Mouse (Mus musculus): ENCODE data around the gene Ndufa7. TPM values are rescaled to one million over a fixed set of nuclear protein-coding genes. Genes with fewer than 3 reads are reported as not detected.

Ndufa7 gene
- 520 TPM for polyA plus RNA-seq (2014; fragmentation: Illumina TruSeq; extraction: RNeasy Lipid Tissue Mini Kit (QIAGEN cat#74804); ENCODE audit: insufficient read depth, low read depth, low replicate concordance)

DNA sequence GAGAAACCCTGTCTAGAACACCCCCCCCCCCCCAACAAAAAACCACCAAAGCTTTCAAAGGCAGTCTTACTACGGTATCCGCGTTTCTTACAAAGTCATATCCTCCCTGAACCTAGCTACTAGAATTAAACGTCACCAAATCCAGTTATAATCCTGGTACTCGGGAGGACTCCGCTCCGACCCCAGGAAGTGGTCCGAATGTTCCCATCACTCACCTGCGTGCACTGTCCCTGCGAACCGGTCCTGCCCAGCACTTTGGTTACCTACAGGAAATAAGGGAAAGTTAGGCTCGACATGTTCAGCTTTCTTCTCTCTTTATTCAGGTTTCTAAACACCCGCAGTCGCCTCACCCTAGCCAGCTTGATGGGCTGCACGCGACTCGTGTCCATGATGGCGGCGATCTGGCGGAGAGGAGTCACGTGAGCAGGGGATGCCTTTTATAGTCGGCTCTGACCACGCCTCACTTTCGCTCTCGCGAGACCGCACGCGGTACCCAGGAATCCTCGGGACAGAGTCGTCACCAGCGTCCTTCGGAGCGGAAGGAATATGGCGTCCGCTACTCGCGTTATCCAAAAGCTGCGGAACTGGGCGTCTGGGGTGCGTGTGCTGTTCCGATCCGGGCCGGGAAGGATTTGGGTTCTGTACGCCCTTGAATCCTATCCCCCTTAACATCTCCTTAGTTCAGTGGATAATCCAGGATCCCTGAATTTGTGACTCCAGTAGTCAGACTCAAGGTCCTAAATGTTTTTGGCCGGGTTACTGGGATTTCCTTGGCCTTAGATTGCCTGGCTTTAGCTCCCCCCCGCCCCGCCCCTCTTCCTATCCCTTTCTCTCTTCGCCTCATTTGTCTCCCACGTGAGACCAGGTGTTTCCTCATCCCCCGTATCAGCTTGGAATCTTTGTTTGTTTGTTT is at the start of gene Ndufa7, which contains the start of gene Rps28:
Gene Ndufa7 (plus strand): TSS at position 489 of the 913 bp plus-strand sequence.
Gene Rps28 (minus strand): TSS at position 479 of the 913 bp plus-strand sequence.

DNA sequence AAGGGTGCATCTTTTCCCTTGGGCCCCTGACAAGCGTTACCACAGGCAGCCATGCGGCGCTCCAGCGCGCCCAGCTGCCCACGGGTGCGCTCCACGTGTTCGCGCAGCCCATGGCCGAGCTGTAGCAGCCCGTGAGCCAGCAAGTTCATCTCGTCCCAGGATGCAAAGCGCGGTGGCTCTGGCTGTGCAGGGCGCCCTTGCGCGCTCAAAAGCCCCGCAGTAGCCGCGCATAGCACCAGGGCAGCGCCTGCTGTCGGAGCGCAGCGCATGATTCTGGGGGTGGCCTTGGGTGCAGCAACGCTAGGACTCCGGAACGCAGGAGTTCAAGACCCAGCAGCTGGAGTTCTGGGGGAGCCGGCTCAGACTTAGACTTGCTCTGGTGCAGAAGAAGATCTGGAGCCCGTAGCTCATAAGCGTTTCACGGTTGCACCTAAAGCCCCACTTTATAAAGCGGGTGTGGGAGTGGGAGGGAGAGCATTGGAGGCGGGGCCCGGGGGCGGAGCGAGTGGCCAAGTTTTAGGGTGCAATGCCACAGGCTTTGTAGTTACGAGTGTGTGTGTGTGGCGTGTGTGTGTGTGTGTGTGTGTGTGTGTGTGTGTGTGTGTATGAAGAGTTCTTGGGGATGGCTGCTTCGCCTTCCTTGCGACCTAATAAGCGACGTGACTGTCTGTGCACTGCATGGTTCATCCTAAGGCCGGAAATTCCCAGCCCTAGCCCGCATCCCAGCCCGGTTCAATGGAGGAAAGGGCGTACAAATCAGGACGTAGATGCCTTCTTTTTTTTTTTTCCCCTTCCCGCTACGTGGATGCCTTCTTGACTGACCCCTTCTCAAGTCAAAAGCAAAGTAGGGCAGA is 43.0 kb upstream of the Ndufa7 start, which contains the start of gene Angptl4:
Gene Angptl4 (minus strand): TSS at position 707 of the 854 bp plus-strand sequence.

DNA sequence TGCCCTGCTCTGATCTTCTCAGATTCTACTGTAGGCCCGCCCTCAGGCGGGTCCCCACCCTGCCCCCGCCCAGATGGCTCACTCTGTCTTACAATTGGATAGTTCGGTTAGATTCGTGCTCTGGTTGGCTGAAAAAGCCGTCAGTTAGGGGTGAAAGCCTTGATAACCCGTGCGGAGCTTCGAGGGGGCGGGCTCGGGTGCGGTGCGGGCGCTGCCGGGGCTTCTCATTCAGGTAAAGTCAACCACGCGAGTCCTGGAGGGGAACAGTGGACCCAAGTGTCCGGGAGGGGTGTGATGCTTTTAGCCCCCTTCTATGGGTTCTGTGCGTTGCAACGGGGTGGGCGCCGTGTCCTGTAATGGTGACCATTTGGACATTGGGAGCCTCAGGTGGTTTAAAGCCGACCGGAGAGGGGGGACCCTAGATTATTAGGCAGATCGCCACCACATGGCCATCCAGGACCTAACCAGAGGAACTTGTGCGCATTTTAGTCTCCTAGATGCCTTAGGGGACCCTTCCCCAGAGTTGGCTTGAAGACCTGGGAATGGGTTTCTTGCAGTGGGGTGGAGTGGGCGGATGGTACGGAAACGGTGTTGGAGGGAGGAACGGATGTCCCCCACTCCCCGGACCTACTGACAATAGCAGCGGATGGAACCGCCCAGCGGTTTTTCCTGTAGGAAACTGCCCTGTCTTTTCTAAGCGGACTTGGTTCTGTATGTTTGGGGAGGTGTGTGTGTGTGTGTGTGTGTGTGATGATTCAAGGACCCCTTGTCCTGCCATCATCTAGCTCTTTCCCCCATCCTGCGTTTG is 13.8 kb upstream of the Ndufa7 start, which contains the start of gene Kank3:
Gene Kank3 (plus strand): TSS at position 186 of the 808 bp plus-strand sequence.

DNA sequence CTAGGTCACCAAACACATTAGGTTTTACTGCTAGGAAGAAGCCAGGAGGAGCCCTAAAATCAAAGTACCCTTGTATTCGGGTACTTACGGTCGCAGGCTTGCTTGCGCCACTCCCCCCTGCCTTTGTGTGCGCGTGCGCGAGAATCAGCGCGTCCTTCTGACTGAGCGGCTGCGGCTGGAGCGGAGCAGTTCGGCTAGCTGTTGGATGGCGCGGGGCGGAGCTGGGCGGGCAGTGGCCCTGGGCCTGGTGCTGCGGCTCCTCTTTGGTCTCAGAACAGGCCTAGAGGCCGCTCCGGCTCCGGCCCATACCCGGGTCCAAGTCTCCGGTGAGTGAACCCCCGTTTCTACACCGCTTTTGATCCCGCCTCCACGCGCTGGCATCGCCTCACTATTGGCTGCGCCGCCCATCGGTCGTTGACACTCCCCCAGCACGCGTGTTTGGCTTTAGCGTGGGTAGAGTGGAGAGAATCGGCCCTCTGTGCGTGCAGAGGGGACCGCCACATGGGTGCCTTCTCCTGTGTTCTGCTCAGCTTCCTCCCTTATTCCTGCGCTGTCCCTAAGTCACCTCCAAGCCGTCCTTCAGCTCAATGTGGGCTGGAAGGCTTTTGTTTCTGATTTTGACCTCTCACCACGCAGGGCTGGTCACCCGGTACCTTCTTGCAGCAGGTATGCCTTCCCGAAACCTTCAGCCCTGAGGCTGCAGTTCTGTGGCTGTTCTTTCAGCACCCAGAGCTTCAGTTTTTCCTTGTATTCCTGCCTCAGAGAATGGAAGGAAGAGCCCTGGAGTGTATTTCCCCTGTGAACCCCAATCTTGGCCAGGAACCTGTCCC is 18.8 kb downstream of the Ndufa7 start, which contains the start of gene Cd320:
Gene Cd320 (plus strand): TSS at position 126 of the 830 bp plus-strand sequence.

DNA sequence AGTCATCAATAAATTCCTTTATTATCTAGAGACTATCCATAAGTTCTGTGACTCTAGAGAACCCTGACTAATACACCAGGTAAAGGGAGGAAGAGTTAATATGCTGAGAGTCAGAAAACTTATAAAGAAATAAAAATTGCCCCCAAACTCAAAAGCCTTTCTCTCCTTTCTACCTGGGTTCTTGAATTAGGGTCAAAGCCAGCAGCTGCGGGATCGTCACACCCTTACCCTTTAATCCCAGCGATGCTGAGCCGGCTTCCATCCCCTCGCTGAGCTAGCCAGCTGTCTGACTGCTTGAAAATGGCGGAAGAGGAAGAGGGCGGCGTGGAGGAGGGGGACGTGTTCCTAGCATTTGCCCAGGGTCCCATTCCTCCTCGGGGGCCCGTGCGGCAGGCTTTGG is 49.2 kb downstream of the Ndufa7 start, which contains the start of gene Gm7029:
Gene Gm7029 (plus strand): TSS at position 301 of the 400 bp plus-strand sequence.

Other genes with a start within 250 kb of the Ndufa7 start
- gene Zfp414, start 195.5 kb upstream of the Ndufa7 start, polyA plus RNA-seq (2014; fragmentation: Illumina TruSeq; extraction: RNeasy Lipid Tissue Mini Kit (QIAGEN cat#74804); ENCODE audit: insufficient read depth, low read depth, low replicate concordance), result 14.9 TPM
- gene Pram1, start 186.5 kb upstream of the Ndufa7 start, polyA plus RNA-seq (2014; fragmentation: Illumina TruSeq; extraction: RNeasy Lipid Tissue Mini Kit (QIAGEN cat#74804); ENCODE audit: insufficient read depth, low read depth, low replicate concordance), result 1.2 TPM
- 86.6 TPM for gene Hnrnpm, start 137.7 kb upstream of the Ndufa7 start, polyA plus RNA-seq (2014; fragmentation: Illumina TruSeq; extraction: RNeasy Lipid Tissue Mini Kit (QIAGEN cat#74804); ENCODE audit: insufficient read depth, low read depth, low replicate concordance)
- gene March2, start 105.9 kb upstream of the Ndufa7 start, polyA plus RNA-seq (2014; fragmentation: Illumina TruSeq; extraction: RNeasy Lipid Tissue Mini Kit (QIAGEN cat#74804); ENCODE audit: insufficient read depth, low read depth, low replicate concordance), result 99.6 TPM
- gene Rab11b, start 64.0 kb upstream of the Ndufa7 start, polyA plus RNA-seq (2014; fragmentation: Illumina TruSeq; extraction: RNeasy Lipid Tissue Mini Kit (QIAGEN cat#74804); ENCODE audit: insufficient read depth, low read depth, low replicate concordance), result 122 TPM
- gene Angptl4, start 42.7 kb upstream of the Ndufa7 start, polyA plus RNA-seq (2014; fragmentation: Illumina TruSeq; extraction: RNeasy Lipid Tissue Mini Kit (QIAGEN cat#74804); ENCODE audit: insufficient read depth, low read depth, low replicate concordance), result 61.5 TPM
- 178 TPM for gene Kank3, start 14.1 kb upstream of the Ndufa7 start, polyA plus RNA-seq (2014; fragmentation: Illumina TruSeq; extraction: RNeasy Lipid Tissue Mini Kit (QIAGEN cat#74804); ENCODE audit: insufficient read depth, low read depth, low replicate concordance)
- 1,820 TPM for gene Rps28, start within 50 bp of the Ndufa7 start, polyA plus RNA-seq (2014; fragmentation: Illumina TruSeq; extraction: RNeasy Lipid Tissue Mini Kit (QIAGEN cat#74804); ENCODE audit: insufficient read depth, low read depth, low replicate concordance)
- 20.1 TPM for gene Cd320, start 18.5 kb downstream of the Ndufa7 start, polyA plus RNA-seq (2014; fragmentation: Illumina TruSeq; extraction: RNeasy Lipid Tissue Mini Kit (QIAGEN cat#74804); ENCODE audit: insufficient read depth, low read depth, low replicate concordance)
- gene Gm7029, start 49.3 kb downstream of the Ndufa7 start, polyA plus RNA-seq (2014; fragmentation: Illumina TruSeq; extraction: RNeasy Lipid Tissue Mini Kit (QIAGEN cat#74804); ENCODE audit: insufficient read depth, low read depth, low replicate concordance), result not detected
- 0.86 TPM for gene Kifc1, start 66.1 kb downstream of the Ndufa7 start, polyA plus RNA-seq (2014; fragmentation: Illumina TruSeq; extraction: RNeasy Lipid Tissue Mini Kit (QIAGEN cat#74804); ENCODE audit: insufficient read depth, low read depth, low replicate concordance)
- gene Platr17, start 80.6 kb downstream of the Ndufa7 start, polyA plus RNA-seq (2014; fragmentation: Illumina TruSeq; extraction: RNeasy Lipid Tissue Mini Kit (QIAGEN cat#74804); ENCODE audit: insufficient read depth, low read depth, low replicate concordance), result 1.2 TPM
- gene Daxx, start 84.8 kb downstream of the Ndufa7 start, polyA plus RNA-seq (2014; fragmentation: Illumina TruSeq; extraction: RNeasy Lipid Tissue Mini Kit (QIAGEN cat#74804); ENCODE audit: insufficient read depth, low read depth, low replicate concordance), result 19.4 TPM
- gene Tapbp, start 91.3 kb downstream of the Ndufa7 start, polyA plus RNA-seq (2014; fragmentation: Illumina TruSeq; extraction: RNeasy Lipid Tissue Mini Kit (QIAGEN cat#74804); ENCODE audit: insufficient read depth, low read depth, low replicate concordance), result 126 TPM
- gene Zbtb22, start 91.3 kb downstream of the Ndufa7 start, polyA plus RNA-seq (2014; fragmentation: Illumina TruSeq; extraction: RNeasy Lipid Tissue Mini Kit (QIAGEN cat#74804); ENCODE audit: insufficient read depth, low read depth, low replicate concordance), result 18.1 TPM
- gene Rgl2, start 105.0 kb downstream of the Ndufa7 start, polyA plus RNA-seq (2014; fragmentation: Illumina TruSeq; extraction: RNeasy Lipid Tissue Mini Kit (QIAGEN cat#74804); ENCODE audit: insufficient read depth, low read depth, low replicate concordance), result 38.7 TPM
- 90.6 TPM for gene Pfdn6, start 115.8 kb downstream of the Ndufa7 start, polyA plus RNA-seq (2014; fragmentation: Illumina TruSeq; extraction: RNeasy Lipid Tissue Mini Kit (QIAGEN cat#74804); ENCODE audit: insufficient read depth, low read depth, low replicate concordance)
- 8.3 TPM for gene Wdr46, start 116.1 kb downstream of the Ndufa7 start, polyA plus RNA-seq (2014; fragmentation: Illumina TruSeq; extraction: RNeasy Lipid Tissue Mini Kit (QIAGEN cat#74804); ENCODE audit: insufficient read depth, low read depth, low replicate concordance)
- gene B3galt4, start 126.9 kb downstream of the Ndufa7 start, polyA plus RNA-seq (2014; fragmentation: Illumina TruSeq; extraction: RNeasy Lipid Tissue Mini Kit (QIAGEN cat#74804); ENCODE audit: insufficient read depth, low read depth, low replicate concordance), result 5.8 TPM
- gene Vps52, start 131.2 kb downstream of the Ndufa7 start, polyA plus RNA-seq (2014; fragmentation: Illumina TruSeq; extraction: RNeasy Lipid Tissue Mini Kit (QIAGEN cat#74804); ENCODE audit: insufficient read depth, low read depth, low replicate concordance), result 16.3 TPM
- 2,519 TPM for gene Rps18, start 131.4 kb downstream of the Ndufa7 start, polyA plus RNA-seq (2014; fragmentation: Illumina TruSeq; extraction: RNeasy Lipid Tissue Mini Kit (QIAGEN cat#74804); ENCODE audit: insufficient read depth, low read depth, low replicate concordance)
- 1,531 TPM for gene H2-K1, start 175.8 kb downstream of the Ndufa7 start, polyA plus RNA-seq (2014; fragmentation: Illumina TruSeq; extraction: RNeasy Lipid Tissue Mini Kit (QIAGEN cat#74804); ENCODE audit: insufficient read depth, low read depth, low replicate concordance)
- gene Ring1, start 200.1 kb downstream of the Ndufa7 start, polyA plus RNA-seq (2014; fragmentation: Illumina TruSeq; extraction: RNeasy Lipid Tissue Mini Kit (QIAGEN cat#74804); ENCODE audit: insufficient read depth, low read depth, low replicate concordance), result 21.8 TPM
- gene H2-Ke6, start 203.5 kb downstream of the Ndufa7 start, polyA plus RNA-seq (2014; fragmentation: Illumina TruSeq; extraction: RNeasy Lipid Tissue Mini Kit (QIAGEN cat#74804); ENCODE audit: insufficient read depth, low read depth, low replicate concordance), result 90.2 TPM
- 95.6 TPM for gene Slc39a7, start 207.1 kb downstream of the Ndufa7 start, polyA plus RNA-seq (2014; fragmentation: Illumina TruSeq; extraction: RNeasy Lipid Tissue Mini Kit (QIAGEN cat#74804); ENCODE audit: insufficient read depth, low read depth, low replicate concordance)
- gene Rxrb, start 207.2 kb downstream of the Ndufa7 start, polyA plus RNA-seq (2014; fragmentation: Illumina TruSeq; extraction: RNeasy Lipid Tissue Mini Kit (QIAGEN cat#74804); ENCODE audit: insufficient read depth, low read depth, low replicate concordance), result 33.6 TPM
- gene Col11a2, start 214.9 kb downstream of the Ndufa7 start, polyA plus RNA-seq (2014; fragmentation: Illumina TruSeq; extraction: RNeasy Lipid Tissue Mini Kit (QIAGEN cat#74804); ENCODE audit: insufficient read depth, low read depth, low replicate concordance), result 1.1 TPM